Mouse (Mus musculus) forebrain, embryonic 11.5 days (tissue): ENCODE data around the gene Evx1. TPM values are rescaled to one million over a fixed set of nuclear protein-coding genes. Genes with fewer than 3 reads are reported as not detected.
"Not testable (repeated sequence)": the region's sequence is repeated elsewhere in the genome, so short reads cannot be mapped to it uniquely, and the experiment has no call there.

Experiments
- ATAC-seq: fragments of 200-750 bp; cut with Nextera tagmentation; replicated peaks from 2 replicates; pipeline ENCODE4 v1.8.0; 2017; ENCODE audit warnings: moderate TSS enrichment; ENCODE audit not compliant: low FRiP score
- DNase-seq: peaks from one replicate; pipeline ENCODE4 v3.0.0-alpha.2; 2017; ENCODE audit warnings: low spot score
- H3K27ac ChIP-seq: fragments of 300-500 bp; sonication (generic); 2 replicates; pipeline ENCODE4 v1.5.1; 2014; ENCODE audit warnings: low read depth, low read length
- H3K27me3 ChIP-seq: fragments of 300-500 bp; sonication (generic); 2 replicates; pipeline ENCODE4 v1.6.1; 2014; ENCODE audit warnings: mild to moderate bottlenecking, low read length, mixed read lengths; ENCODE audit not compliant: control insufficient read depth, insufficient read depth
- H3K36me3 ChIP-seq: fragments of 300-500 bp; sonication (generic); 2 replicates; pipeline ENCODE4 v1.6.1; 2014; ENCODE audit warnings: mild to moderate bottlenecking, low read length, moderate library complexity, mixed read lengths; ENCODE audit not compliant: control insufficient read depth, insufficient read depth
- H3K4me1 ChIP-seq: fragments of 300-500 bp; sonication (generic); replicated peaks from 2 replicates; pipeline ENCODE4 v1.6.1; 2014; ENCODE audit warnings: low read length, mixed read lengths; ENCODE audit not compliant: control insufficient read depth, insufficient read depth
- H3K4me2 ChIP-seq: fragments of 300-500 bp; sonication (generic); 2 replicates; pipeline ENCODE4 v1.6.1; 2014; ENCODE audit warnings: low read depth, mild to moderate bottlenecking, low read length, moderate library complexity, mixed read lengths; ENCODE audit not compliant: severe bottlenecking
- H3K4me3 ChIP-seq: fragments of 300-500 bp; sonication (generic); 2 replicates; pipeline ENCODE4 v1.5.1; 2014; ENCODE audit warnings: low read depth, low read length
- H3K9ac ChIP-seq: fragments of 300-500 bp; sonication (generic); 2 replicates; pipeline ENCODE4 v1.6.1; 2014; ENCODE audit warnings: low read length
- H3K9me3 ChIP-seq: fragments of 300-500 bp; sonication (generic); 2 replicates; pipeline ENCODE4 v1.6.1; 2016; ENCODE audit warnings: low read length, mixed read lengths; ENCODE audit not compliant: control insufficient read depth
- WGBS: fragments of 180-500 bp; shearing (Covaris S2); extraction: QIAGEN DNeasy Blood & Tissue Kit; methylation state at CpG from one replicate; pipeline ENCODE4 v1.1.7; 2014; 5-methylcytosine and 5-hydroxymethylcytosine counted together
- polyA plus RNA-seq: library from polyadenylated mRNA; unstranded; fragments of >200 nt; fragmentation: Nextera tagmentation; extraction: Ambion mirVana; gene quantifications from 2 replicates; pipeline ENCODE4 v1.2.1, GENCODE M21; 2014

The Evx1 gene
- polyA plus RNA-seq, 1 experiment from 2014 or later, result not detected

DNA sequence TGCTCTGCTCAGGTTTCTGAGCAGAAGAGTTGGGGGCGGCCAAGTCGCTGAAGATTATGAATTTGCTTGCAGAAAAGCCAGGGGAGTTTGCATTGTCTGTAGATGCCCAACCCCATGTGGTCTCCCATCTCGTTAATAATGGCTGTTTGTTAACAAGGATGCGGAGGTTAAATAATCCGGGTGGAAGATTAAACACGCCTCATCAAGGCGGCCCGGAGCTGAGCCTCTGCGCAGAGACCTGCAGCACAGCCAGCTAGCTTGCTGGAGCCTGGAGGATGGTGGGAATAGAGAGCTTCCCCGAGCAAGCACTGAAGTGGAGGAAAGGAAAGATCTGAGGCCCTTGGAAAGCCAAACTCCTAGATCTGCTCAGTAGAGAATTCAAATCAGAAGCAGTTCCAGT, 10.0 kb downstream of the Evx1 start:
- under 1% methylated on average over 10 of the region's 10 CpGs for WGBS
- Histone ChIP-seq H3K9ac (no peak overlapping the region), H3K36me3 (no peaks in the 10 kb centered on the region), H3K27ac (no peak overlapping the region), H3K4me3 (no peak overlapping the region), H3K27me3 (peaks cover 70% of the 10 kb centered on the region), H3K9me3 (no peaks in the 10 kb centered on the region), H3K4me2 (no peak overlapping the region), H3K4me1 (no peaks in the 10 kb centered on the region)
- no peak for DNase-seq
- ATAC-seq, result no peak

- WGBS, result 27% methylated on average over 3 of the region's 3 CpGs
- no peak overlapping the region for H3K4me3 ChIP-seq
- DNase-seq (no peak), ATAC-seq (no peak)
- no peak overlapping the region for H3K27ac ChIP-seq
- H3K36me3 ChIP-seq, result no peaks in the 10 kb centered on the region
- no peak overlapping the region for H3K9ac ChIP-seq
- H3K4me1 ChIP-seq, result no peaks in the 10 kb centered on the region
- H3K9me3 ChIP-seq, result no peaks in the 10 kb centered on the region
- H3K27me3 ChIP-seq, result peaks cover 63% of the 10 kb centered on the region
- no peak overlapping the region for H3K4me2 ChIP-seq
These were observed 10.8 kb downstream of the Evx1 start for GRCm38 (mm10) chr6:52324061-52324460.

DNA sequence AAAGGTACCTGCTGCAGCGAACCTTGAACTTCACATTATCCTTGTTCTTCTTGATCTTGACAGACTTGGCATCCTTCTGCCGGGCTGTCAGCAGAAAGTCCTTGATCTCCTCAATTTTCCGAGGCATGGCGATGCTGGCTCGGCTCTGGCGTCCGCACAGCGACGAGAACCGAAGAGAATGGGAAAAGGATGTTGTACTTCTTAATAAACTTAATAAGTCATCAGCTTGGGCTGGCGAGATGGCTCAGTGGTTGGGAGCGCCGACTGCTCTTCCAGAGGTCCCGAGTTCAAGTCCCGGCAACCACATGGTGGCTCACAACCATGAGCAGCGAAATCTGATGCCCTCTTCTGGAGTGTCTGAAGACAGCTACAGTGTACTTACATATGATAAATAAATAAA, 33.5 kb downstream of the Evx1 start:
- ATAC-seq, DNase-seq, H3K36me3 ChIP-seq: not testable (repeated sequence)

DNA sequence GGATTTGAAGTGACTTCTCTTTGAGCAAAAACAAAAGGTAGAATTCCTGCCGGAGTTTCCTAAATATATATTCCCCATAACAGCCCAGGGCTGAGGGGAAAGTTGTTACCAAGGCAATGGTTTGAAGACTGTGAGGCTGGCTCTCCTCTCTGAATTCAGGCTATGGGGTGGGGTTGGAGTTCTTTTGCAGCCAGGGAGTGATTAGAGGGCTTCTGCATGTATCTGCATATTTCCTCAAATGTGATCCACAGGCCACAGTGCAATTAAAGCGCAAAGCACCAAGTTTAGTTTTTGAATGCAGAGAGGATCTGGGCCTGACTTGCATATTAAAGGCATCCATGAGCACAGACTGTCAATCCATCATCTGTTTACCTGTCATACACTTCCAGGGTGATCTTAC, 52.7 kb downstream of the Evx1 start:
- DNase-seq (no peak), ATAC-seq (no peak)
- no peak overlapping the region for H3K4me3 ChIP-seq
- H3K9me3 ChIP-seq, result no peaks in the 10 kb centered on the region
- no peak overlapping the region for H3K9ac ChIP-seq
- H3K27me3 ChIP-seq, result no peaks in the 10 kb centered on the region
- no peak overlapping the region for H3K4me2 ChIP-seq
- WGBS, result 88% methylated on average over 2 of the region's 2 CpGs
- H3K4me1 ChIP-seq, result peaks cover 2% of the 10 kb centered on the region; the same call in 1 of the 2 replicates
- H3K27ac ChIP-seq, result no peak overlapping the region
- H3K36me3 ChIP-seq, result no peaks in the 10 kb centered on the region

More for the DNA sequence above, 33.5 kb downstream of the Evx1 start:
- H3K4me2 ChIP-seq, H3K27me3 ChIP-seq, H3K27ac ChIP-seq, H3K9me3 ChIP-seq, H3K4me1 ChIP-seq, H3K4me3 ChIP-seq, H3K9ac ChIP-seq: not testable (repeated sequence)
- 93% methylated on average over 16 of the region's 16 CpGs for WGBS

DNA sequence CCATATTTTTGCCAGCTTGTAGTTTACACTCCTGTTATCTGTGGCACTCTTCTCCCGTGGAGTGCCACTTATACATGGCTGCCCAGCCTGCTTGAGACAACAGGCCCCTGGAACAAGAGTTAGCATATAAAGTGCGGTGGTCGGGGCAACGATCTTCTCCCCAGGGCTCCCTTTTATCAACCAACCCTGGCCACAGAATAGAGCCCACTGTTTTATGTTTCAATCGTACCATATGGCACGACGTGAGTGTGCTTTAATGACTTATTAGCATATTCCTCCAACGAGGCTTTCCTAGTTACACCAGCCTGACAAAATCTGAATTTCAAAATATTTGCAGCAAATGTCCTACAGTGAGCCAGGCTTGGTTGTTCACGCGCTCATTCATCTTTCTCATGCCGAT, 53.2 kb downstream of the Evx1 start:
- Histone ChIP-seq H3K4me2 (no peak overlapping the region), H3K27me3 (no peaks in the 10 kb centered on the region), H3K9me3 (no peaks in the 10 kb centered on the region), H3K36me3 (no peaks in the 10 kb centered on the region), H3K9ac (no peak overlapping the region), H3K4me1 (peaks cover 2% of the 10 kb centered on the region; the same call in 1 of the 2 replicates), H3K27ac (peak overlapping the region; percentile 5; the same call in 1 of the 2 replicates), H3K4me3 (no peak overlapping the region)
- DNase-seq, result no peak
- no peak for ATAC-seq
- WGBS, result 50% methylated on average over 11 of the region's 11 CpGs

GRCm38 (mm10) chr6:52367067-52367466, 53.8 kb downstream of the Evx1 start:
- DNase-seq (no peak), ATAC-seq (no peak)
- Histone ChIP-seq H3K27ac (peak overlapping the region; percentile 5; the same call in 1 of the 2 replicates), H3K27me3 (no peaks in the 10 kb centered on the region), H3K4me1 (peaks cover 2% of the 10 kb centered on the region; the same call in 1 of the 2 replicates), H3K9ac (no peak overlapping the region), H3K36me3 (no peaks in the 10 kb centered on the region), H3K4me3 (no peak overlapping the region), H3K4me2 (no peak overlapping the region), H3K9me3 (no peaks in the 10 kb centered on the region)
- 70% methylated on average over 4 of the region's 4 CpGs for WGBS

Other genes with a start within 250 kb of the Evx1 start
- gene Hoxa1, start 155.2 kb upstream of the Evx1 start, polyA plus RNA-seq, result 0.43 TPM in 1 of 2 replicates, not detected in the other
- gene Hoxa2, start 148.7 kb upstream of the Evx1 start, polyA plus RNA-seq, result not detected in 2 replicates
- gene 5730596B20Rik, start 136.0 kb upstream of the Evx1 start, polyA plus RNA-seq, result not detected in 2 replicates
- gene Hoxa4, start 121.7 kb upstream of the Evx1 start, polyA plus RNA-seq, result not detected in 2 replicates
- not detected in 2 replicates for gene Hoxa5, start 108.9 kb upstream of the Evx1 start, polyA plus RNA-seq
- not detected in 2 replicates for gene Hoxa6, start 104.8 kb upstream of the Evx1 start, polyA plus RNA-seq
- not detected in 2 replicates for gene Hoxa3, start 100.2 kb upstream of the Evx1 start, polyA plus RNA-seq
- gene Gm28308, start 100.2 kb upstream of the Evx1 start, polyA plus RNA-seq, result not detected in 2 replicates
- gene Hoxa7, start 91.6 kb upstream of the Evx1 start, polyA plus RNA-seq, result not detected in 2 replicates
- not detected in 2 replicates for gene Hoxa9, start 82.4 kb upstream of the Evx1 start, polyA plus RNA-seq
- not detected in 2 replicates for gene Hoxa10, start 72.6 kb upstream of the Evx1 start, polyA plus RNA-seq
- not detected in 2 replicates for gene Hoxa11, start 67.7 kb upstream of the Evx1 start, polyA plus RNA-seq
- gene Hoxa13, start 52.6 kb upstream of the Evx1 start, polyA plus RNA-seq, result not detected in 2 replicates